Comparison of ENCODE assay signal across 29 mouse cellular contexts in the genomic region with DNA sequence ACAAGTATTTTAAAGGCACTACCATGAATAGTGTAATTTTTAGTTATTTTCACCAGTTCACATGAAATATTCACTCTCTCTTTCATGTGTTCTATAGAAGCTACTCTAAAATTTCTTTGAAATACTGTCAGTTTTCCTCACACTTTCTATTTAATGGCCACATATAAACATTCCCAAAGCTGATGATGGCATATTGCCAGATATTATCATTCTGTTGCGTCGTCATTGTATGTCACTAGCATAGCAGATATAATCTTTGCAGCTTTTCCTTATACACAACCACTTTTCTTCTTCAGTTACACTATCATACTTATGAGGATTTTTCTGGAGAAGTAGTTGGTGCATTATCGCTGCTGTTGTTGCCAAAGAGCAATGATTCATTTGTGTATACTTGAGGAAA.
"Had no signal": no experiment of that assay in that cellular context is flagged by ENCODE, and none has a peak within 500 bp of the region (broad histone marks: within the 10 kb centered on the region; RNA-seq: fewer than 3 reads in every experiment).

No protein-coding gene starts in this region.

- H3K4me3 ChIP-seq: embryonic facial prominence, embryonic 10.5 days; embryonic facial prominence, embryonic 12.5 days; embryonic facial prominence, embryonic 13.5 days; embryonic facial prominence, embryonic 15.5 days; erythroblast, embryonic 14.5 days; forebrain, embryonic 10.5 days; forebrain, embryonic 12.5 days; forebrain, embryonic 13.5 days; forebrain, embryonic 15.5 days; gastrocnemius, adult 2 months; heart, adult 2 months had no signal

- H3K36me3 ChIP-seq: embryonic facial prominence, embryonic 10.5 days; embryonic facial prominence, embryonic 12.5 days; embryonic facial prominence, embryonic 13.5 days; embryonic facial prominence, embryonic 15.5 days; forebrain, embryonic 10.5 days; forebrain, embryonic 12.5 days; forebrain, embryonic 15.5 days had no signal

- ATAC-seq: forebrain, embryonic 13.5 days; forebrain, embryonic 14.5 days; forebrain, embryonic 15.5 days; forebrain, embryonic 16.5 days; forebrain, postnatal 0 days had no signal

- H3K4me1 ChIP-seq: embryonic facial prominence, embryonic 10.5 days; embryonic facial prominence, embryonic 12.5 days; embryonic facial prominence, embryonic 13.5 days; embryonic facial prominence, embryonic 15.5 days; forebrain, embryonic 10.5 days; forebrain, embryonic 12.5 days; forebrain, embryonic 13.5 days; forebrain, embryonic 15.5 days had no signal

- H3K9me3 ChIP-seq: embryonic facial prominence, embryonic 10.5 days; embryonic facial prominence, embryonic 12.5 days; embryonic facial prominence, embryonic 13.5 days; embryonic facial prominence, embryonic 15.5 days; forebrain, embryonic 10.5 days; forebrain, embryonic 12.5 days; forebrain, embryonic 13.5 days; forebrain, embryonic 15.5 days had no signal

- H3K27ac ChIP-seq: embryonic facial prominence, embryonic 10.5 days; embryonic facial prominence, embryonic 12.5 days; embryonic facial prominence, embryonic 13.5 days; embryonic facial prominence, embryonic 15.5 days; forebrain, embryonic 10.5 days; forebrain, embryonic 12.5 days; forebrain, embryonic 13.5 days; forebrain, embryonic 15.5 days; gastrocnemius, adult 2 months; heart, adult 2 months had no signal

- H3K4me2 ChIP-seq: embryonic facial prominence, embryonic 12.5 days; embryonic facial prominence, embryonic 13.5 days; embryonic facial prominence, embryonic 15.5 days; forebrain, embryonic 12.5 days; forebrain, embryonic 13.5 days; forebrain, embryonic 15.5 days had no signal

- DNase-seq: cerebellum, adult 2 months; cerebellum, adult 8-10 months; cerebellum, adult 9-10 months; cerebellum, adult 9-11 months; cerebellum, postnatal 10 days; cerebellum, postnatal 14 days; cerebellum, postnatal 25 days; cerebellum, postnatal 36 days; embryo, embryonic 11 days; forebrain, postnatal 0 days; gastrocnemius, adult 2 months; gastrocnemius, postnatal 10 days; gastrocnemius, postnatal 14 days; gastrocnemius, postnatal 25 days; gastrocnemius, postnatal 36 days; heart, adult 11 months; heart, adult 18-20 months; heart, adult 2 months had no signal

- H3K27me3 ChIP-seq: embryonic facial prominence, embryonic 12.5 days; embryonic facial prominence, embryonic 13.5 days; embryonic facial prominence, embryonic 15.5 days; forebrain, embryonic 12.5 days; forebrain, embryonic 13.5 days; forebrain, embryonic 15.5 days had no signal

- H3K9ac ChIP-seq: embryonic facial prominence, embryonic 12.5 days; embryonic facial prominence, embryonic 13.5 days; embryonic facial prominence, embryonic 15.5 days; forebrain, embryonic 12.5 days; forebrain, embryonic 13.5 days; forebrain, embryonic 15.5 days; forebrain, postnatal 0 days had no signal
